Mouse (Mus musculus): ENCODE data around the gene Elmo3.

Elmo3 gene

GRCm38 (mm10) chr8:105318662-105319190 lies 13.3 kb downstream of the Elmo3 start:
- no peak for ATAC-seq (ENCODE audit: insufficient number of reproducible peaks, low FRiP score, low TSS enrichment)

GRCm38 (mm10) chr8:105323183-105323582 lies 17.8 kb downstream of the Elmo3 start:
- no peak for ATAC-seq (ENCODE audit: insufficient number of reproducible peaks, low FRiP score, low TSS enrichment)

- ATAC-seq (ENCODE audit: insufficient number of reproducible peaks, low FRiP score, low TSS enrichment): peak; percentile 64
Observed at GRCm38 (mm10) chr8:105325641-105326093, 20.3 kb downstream of the Elmo3 start.

- peak; percentile 87 for ATAC-seq (ENCODE audit: insufficient number of reproducible peaks, low FRiP score, low TSS enrichment)
Observed at GRCm38 (mm10) chr8:105326141-105326672, 20.8 kb downstream of the Elmo3 start, which contains the start of the genes Lrrc29 and Tmem208. Gene Lrrc29 (minus strand): TSS chr8:105326278. Gene Tmem208 (plus strand): TSS chr8:105326354.

- ATAC-seq (ENCODE audit: insufficient number of reproducible peaks, low FRiP score, low TSS enrichment): no peak
Observed at GRCm38 (mm10) chr8:105326968-105327367, 21.6 kb downstream of the Elmo3 start.

- no peak for ATAC-seq (ENCODE audit: insufficient number of reproducible peaks, low FRiP score, low TSS enrichment)
Observed at GRCm38 (mm10) chr8:105330325-105330724, 24.9 kb downstream of the Elmo3 start.

- no peak for ATAC-seq (ENCODE audit: insufficient number of reproducible peaks, low FRiP score, low TSS enrichment)
Observed at GRCm38 (mm10) chr8:105331469-105331868, 26.1 kb downstream of the Elmo3 start.

- ATAC-seq (ENCODE audit: insufficient number of reproducible peaks, low FRiP score, low TSS enrichment): no peak
Observed at GRCm38 (mm10) chr8:105331931-105332330, 26.5 kb downstream of the Elmo3 start.

GRCm38 (mm10) chr8:105332523-105332922 lies 27.1 kb downstream of the Elmo3 start:
- no peak for ATAC-seq (ENCODE audit: insufficient number of reproducible peaks, low FRiP score, low TSS enrichment)

- no peak for ATAC-seq (ENCODE audit: insufficient number of reproducible peaks, low FRiP score, low TSS enrichment)
Observed at GRCm38 (mm10) chr8:105336373-105337130, 31.2 kb downstream of the Elmo3 start.

GRCm38 (mm10) chr8:105338992-105339391 lies 33.6 kb downstream of the Elmo3 start:
- no peak for ATAC-seq (ENCODE audit: insufficient number of reproducible peaks, low FRiP score, low TSS enrichment)

- ATAC-seq (ENCODE audit: insufficient number of reproducible peaks, low FRiP score, low TSS enrichment): no peak
Observed at GRCm38 (mm10) chr8:105339886-105340635, 34.7 kb downstream of the Elmo3 start.

- no peak for ATAC-seq (ENCODE audit: insufficient number of reproducible peaks, low FRiP score, low TSS enrichment)
Observed at GRCm38 (mm10) chr8:105341399-105341798, 36.0 kb downstream of the Elmo3 start.

GRCm38 (mm10) chr8:105342768-105343167 lies 37.4 kb downstream of the Elmo3 start:
- ATAC-seq (ENCODE audit: insufficient number of reproducible peaks, low FRiP score, low TSS enrichment): no peak

- ATAC-seq (ENCODE audit: insufficient number of reproducible peaks, low FRiP score, low TSS enrichment): no peak
Observed at GRCm38 (mm10) chr8:105343791-105344574, 38.6 kb downstream of the Elmo3 start.

GRCm38 (mm10) chr8:105345061-105345975 lies 39.9 kb downstream of the Elmo3 start:
- no peak for ATAC-seq (ENCODE audit: insufficient number of reproducible peaks, low FRiP score, low TSS enrichment)

- ATAC-seq (ENCODE audit: insufficient number of reproducible peaks, low FRiP score, low TSS enrichment): no peak
Observed at GRCm38 (mm10) chr8:105346611-105347427, 41.4 kb downstream of the Elmo3 start.

All from cerebellum, adult (tissue).